20 mouse cellular contexts compared by ENCODE assay signal in genomic region chr16:85144401-85144800, GRCm38 (mm10). TPM values are rescaled to one million over a fixed set of nuclear protein-coding genes. Genes with fewer than 3 reads are reported as not detected.
A peak's percentile ranks its signal among the peaks of the same experiment; 100 is the strongest.
DNase-seq lines count a peak whose midpoint lies in the region; ATAC-seq and TF ChIP-seq lines count a peak whose summit lies in the region.
"Had no signal": no experiment of that assay in that cellular context is flagged by ENCODE, and none has a peak within 500 bp of the region (broad histone marks: within the 10 kb centered on the region; RNA-seq: fewer than 3 reads in every experiment).

No protein-coding gene starts in this region.

- H3K4me1 ChIP-seq in kidney, adult 2 months (ENCODE audit: control insufficient read depth, insufficient read depth, low read length) = peaks cover 36% of the 10 kb centered on the region
- peaks cover 8% of the 10 kb centered on the region; the same call in 1 of the 2 replicates for H3K4me1 ChIP-seq in stomach, embryonic 15.5 days
- H3K4me1 ChIP-seq in stomach, postnatal 0 days (replicated peaks; ENCODE audit: control insufficient read depth, insufficient read depth) = peaks cover 7% of the 10 kb centered on the region
- H3K4me1 ChIP-seq in hindbrain, embryonic 11.5 days (replicated peaks; ENCODE audit: control insufficient read depth, insufficient read depth, low read length) = no peaks in the 10 kb centered on the region
- H3K4me1 ChIP-seq in liver, embryonic 12.5 days = peaks cover 7% of the 10 kb centered on the region

- no peak for TF ChIP-seq EP300 in stomach, postnatal 0 days (optimal IDR thresholded peaks at IDR 0.05)

- no peaks in the 10 kb centered on the region for H3K36me3 ChIP-seq in kidney, adult 2 months (ENCODE audit: control insufficient read depth, insufficient read depth, low read length)
- no peaks in the 10 kb centered on the region for H3K36me3 ChIP-seq in stomach, embryonic 15.5 days
- H3K36me3 ChIP-seq in stomach, postnatal 0 days (ENCODE audit: control insufficient read depth, insufficient read depth, low read length) = no peaks in the 10 kb centered on the region
- H3K36me3 ChIP-seq in hindbrain, embryonic 11.5 days (ENCODE audit: control insufficient read depth, insufficient read depth, low read length) = no peaks in the 10 kb centered on the region
- H3K36me3 ChIP-seq in liver, embryonic 12.5 days = no peaks in the 10 kb centered on the region
- H3K36me3 ChIP-seq: heart, embryonic 12.5 days; hindbrain, embryonic 12.5 days had no signal

- DNase-seq in kidney, adult 2 months = peak; percentile 78
- DNase-seq in kidney, adult 18-20 months = no peak
- DNase-seq in stomach, postnatal 0 days (ENCODE audit: low spot score) = no peak
- peak; percentile 46 for DNase-seq in retina, postnatal 7 days (ENCODE audit: low read depth, low spot score)
- no peak for DNase-seq in hindbrain, embryonic 11.5 days (ENCODE audit: low spot score)
- DNase-seq: adrenal gland, postnatal 14 days; cerebellum, adult 18-20 months; cerebellum, adult 9-11 months; cerebellum, postnatal 36 days; gastrocnemius, adult 2 months; gastrocnemius, postnatal 25 days had no signal

- H3K27ac ChIP-seq in kidney, adult 2 months (ENCODE audit: insufficient read depth, low read depth, low read length) = peak overlapping the region; percentile 27
- no peak overlapping the region for H3K27ac ChIP-seq in stomach, embryonic 15.5 days
- no peak overlapping the region for H3K27ac ChIP-seq in stomach, postnatal 0 days (replicated peaks)
- H3K27ac ChIP-seq in hindbrain, embryonic 11.5 days (ENCODE audit: low read depth, low read length) = no peak overlapping the region
- no peak overlapping the region for H3K27ac ChIP-seq in liver, embryonic 12.5 days
- H3K27ac ChIP-seq: embryonic facial prominence, embryonic 13.5 days; gastrocnemius, adult 2 months; hindbrain, embryonic 12.5 days had no signal

- no peaks in the 10 kb centered on the region for H3K9me3 ChIP-seq in stomach, embryonic 15.5 days
- H3K9me3 ChIP-seq in stomach, postnatal 0 days (ENCODE audit: control insufficient read depth, low read length) = no peaks in the 10 kb centered on the region
- H3K9me3 ChIP-seq in hindbrain, embryonic 11.5 days (ENCODE audit: control insufficient read depth, low read length) = no peaks in the 10 kb centered on the region
- no peaks in the 10 kb centered on the region for H3K9me3 ChIP-seq in liver, embryonic 12.5 days (replicated peaks)
- H3K9me3 ChIP-seq: embryonic facial prominence, embryonic 13.5 days; heart, embryonic 12.5 days; hindbrain, embryonic 12.5 days had no signal

- no peak overlapping the region for H3K4me2 ChIP-seq in stomach, embryonic 15.5 days
- H3K4me2 ChIP-seq in stomach, postnatal 0 days (replicated peaks; ENCODE audit: low read depth) = no peak overlapping the region
- no peak overlapping the region for H3K4me2 ChIP-seq in hindbrain, embryonic 11.5 days (replicated peaks; ENCODE audit: low read depth, low read length)
- no peak overlapping the region for H3K4me2 ChIP-seq in liver, embryonic 12.5 days
- H3K4me2 ChIP-seq: embryonic facial prominence, embryonic 13.5 days; heart, embryonic 12.5 days; hindbrain, embryonic 12.5 days had no signal

- WGBS in kidney, adult 2 months = 47% methylated on average over 6 of the region's 6 CpGs
- WGBS in stomach, embryonic 15.5 days = 77% methylated on average over 6 of the region's 6 CpGs
- WGBS in stomach, postnatal 0 days = 57% methylated on average over 6 of the region's 6 CpGs
- 95% methylated on average over 6 of the region's 6 CpGs for WGBS in hindbrain, embryonic 11.5 days
- 71% methylated on average over 6 of the region's 6 CpGs for WGBS in liver, embryonic 12.5 days (ENCODE audit: insufficient replicate concordance)

- H3K27me3 ChIP-seq in kidney, adult 2 months (replicated peaks; ENCODE audit: control insufficient read depth, insufficient read depth, low read length) = no peaks in the 10 kb centered on the region
- no peaks in the 10 kb centered on the region for H3K27me3 ChIP-seq in stomach, embryonic 15.5 days (replicated peaks)
- H3K27me3 ChIP-seq in stomach, postnatal 0 days (ENCODE audit: control insufficient read depth, insufficient read depth, low read length) = no peaks in the 10 kb centered on the region
- H3K27me3 ChIP-seq in hindbrain, embryonic 11.5 days (ENCODE audit: control insufficient read depth, insufficient read depth, low read length) = no peaks in the 10 kb centered on the region
- no peaks in the 10 kb centered on the region for H3K27me3 ChIP-seq in liver, embryonic 12.5 days (replicated peaks)
- H3K27me3 ChIP-seq: CH12.LX; embryonic facial prominence, embryonic 13.5 days; heart, embryonic 12.5 days; hindbrain, embryonic 12.5 days; Patski had no signal

- H3K4me3 ChIP-seq in kidney, adult 2 months (ENCODE audit: insufficient read depth, low read depth, low read length) = no peak overlapping the region
- H3K4me3 ChIP-seq in stomach, embryonic 15.5 days (replicated peaks) = no peak overlapping the region
- H3K4me3 ChIP-seq in stomach, postnatal 0 days (ENCODE audit: low read depth, low read length) = no peak overlapping the region
- no peak overlapping the region for H3K4me3 ChIP-seq in hindbrain, embryonic 11.5 days (ENCODE audit: low read depth, low read length)
- no peak overlapping the region for H3K4me3 ChIP-seq in liver, embryonic 12.5 days
- H3K4me3 ChIP-seq: embryonic facial prominence, embryonic 13.5 days; gastrocnemius, adult 2 months; heart, embryonic 12.5 days; hindbrain, embryonic 12.5 days had no signal

- TF ChIP-seq CTCF in kidney, adult 2 months (conservative IDR thresholded peaks at IDR 0.05; ENCODE audit: insufficient read depth, insufficient read length, low read depth, low read length) = no peak
- TF ChIP-seq CTCF in stomach, postnatal 0 days (IDR thresholded peaks at IDR 0.05; ENCODE audit: low read depth) = no peak

- 0 out of 2 replicates have a peak, but pooled peaks have one; percentile 32 for ATAC-seq in stomach, embryonic 15.5 days (ENCODE audit: insufficient read depth, low FRiP score, low read depth)
- no peak for ATAC-seq in stomach, postnatal 0 days (ENCODE audit: low FRiP score, low TSS enrichment)
- no peak for ATAC-seq in hindbrain, embryonic 11.5 days (ENCODE audit: low FRiP score)
- ATAC-seq in liver, embryonic 12.5 days = no peak
- ATAC-seq: activated CD4-positive, CD25-positive, alpha-beta regulatory T cell, adult 4 months; forebrain, embryonic 14.5 days; Patski had no signal

- no peak overlapping the region for H3K9ac ChIP-seq in stomach, embryonic 15.5 days
- no peak overlapping the region for H3K9ac ChIP-seq in stomach, postnatal 0 days (ENCODE audit: low read length)
- no peak overlapping the region for H3K9ac ChIP-seq in hindbrain, embryonic 11.5 days (ENCODE audit: low read depth, low read length)
- H3K9ac ChIP-seq in liver, embryonic 12.5 days = no peak overlapping the region
- H3K9ac ChIP-seq: embryonic facial prominence, embryonic 13.5 days; heart, embryonic 12.5 days; hindbrain, embryonic 12.5 days had no signal

- no peak for TF ChIP-seq POLR2A in kidney, adult 2 months (IDR thresholded peaks at IDR 0.05; ENCODE audit: low read depth, low read length)

RNA-seq across cellular contexts. Expression of gene App, which starts 29.2 kb away (rescaled TPM):
- 587 and 592 TPM in 2 replicates for polyA plus RNA-seq in kidney, adult 2 months (2012; rRNA removed)
- 175 and 185 TPM in 2 replicates for polyA plus RNA-seq in stomach, embryonic 15.5 days (2015; fragmentation: Nextera tagmentation; extraction: Ambion mirVana)
- 156 and 159 TPM in 2 replicates for polyA plus RNA-seq in stomach, postnatal 0 days (2015; fragmentation: Nextera tagmentation; extraction: Ambion mirVana)
- 184 and 203 TPM in 2 replicates for polyA plus RNA-seq in hindbrain, embryonic 11.5 days (2014; fragmentation: Nextera tagmentation; extraction: Ambion mirVana)
- 26.1 and 26.2 TPM in 2 replicates for polyA plus RNA-seq in liver, embryonic 12.5 days (2016; fragmentation: Nextera tagmentation; extraction: Ambion mirVana)

Comparison
In these comparisons a context has a peak if more than half of its experiments do, and no peak if none do; other contexts are left out.
1. DNase-seq: peak in kidney, adult 2 months (single experiment) and retina, postnatal 7 days (single experiment); none in kidney, adult 18-20 months (single experiment), stomach, postnatal 0 days (single experiment) and hindbrain, embryonic 11.5 days (single experiment).